Mouse (Mus musculus) urinary bladder, adult 2 months (tissue): ENCODE measurements around the gene Gm14569. TPM values are rescaled to one million over a fixed set of nuclear protein-coding genes. Genes with fewer than 3 reads are reported as not detected.

Experiments
- DNase-seq: peaks from one replicate; pipeline ENCODE4 v3.0.0; 2022; ENCODE audit warnings: low spot score
- polyA plus RNA-seq: library from polyadenylated mRNA; depleted of rRNA; stranded (reverse); fragments of >200 nt; gene quantifications from 2 replicates; pipeline ENCODE4 v1.2.3, GENCODE M21; 2012; rRNA removed

Gm14569 gene
- 0.01 TPM in 1 of 2 replicates, not detected in the other for polyA plus RNA-seq

DNA sequence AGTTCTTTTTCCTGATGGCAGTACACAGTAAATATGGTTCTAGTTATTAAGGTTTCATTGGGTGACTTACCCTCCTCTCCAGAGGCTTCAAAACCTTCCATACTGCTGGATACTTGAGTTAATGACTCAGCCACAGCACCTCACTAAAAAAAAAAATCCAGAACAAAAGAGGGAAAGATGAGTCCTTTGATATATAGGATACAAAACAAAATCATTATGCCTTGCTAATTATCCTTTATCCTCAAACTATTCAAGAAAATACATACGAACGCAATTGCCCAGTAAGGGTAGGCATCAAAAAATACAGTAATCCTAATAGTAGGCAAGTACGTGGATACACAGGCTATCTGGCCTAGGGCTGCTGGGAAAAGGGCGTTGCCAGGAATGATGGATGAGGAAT is at the start of gene Gm14569:
Gene Gm14569 (minus strand): TSS at position 101 of the 400 bp plus-strand sequence.
- DNase-seq, result no peak

DNA sequence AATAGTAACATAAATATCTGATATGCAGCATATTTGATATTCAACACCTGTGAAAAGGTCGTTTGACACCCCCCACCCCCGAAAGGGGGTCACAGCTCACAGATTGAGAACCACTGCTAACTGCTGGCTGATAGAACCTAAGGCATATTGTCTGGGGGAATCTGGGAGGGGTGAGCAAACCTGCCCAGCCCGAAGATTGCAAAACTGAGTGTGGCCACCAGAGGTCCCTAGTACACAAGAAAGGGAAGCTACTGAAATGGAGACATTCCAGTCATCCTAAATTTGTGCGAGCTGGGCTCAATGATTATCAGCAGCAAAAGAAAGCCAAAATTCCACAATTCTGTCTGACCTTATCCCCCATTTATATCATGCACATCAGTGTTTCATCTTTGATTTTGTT is 42.9 kb upstream of the Gm14569 start:
- peak; percentile 41 for DNase-seq

DNA sequence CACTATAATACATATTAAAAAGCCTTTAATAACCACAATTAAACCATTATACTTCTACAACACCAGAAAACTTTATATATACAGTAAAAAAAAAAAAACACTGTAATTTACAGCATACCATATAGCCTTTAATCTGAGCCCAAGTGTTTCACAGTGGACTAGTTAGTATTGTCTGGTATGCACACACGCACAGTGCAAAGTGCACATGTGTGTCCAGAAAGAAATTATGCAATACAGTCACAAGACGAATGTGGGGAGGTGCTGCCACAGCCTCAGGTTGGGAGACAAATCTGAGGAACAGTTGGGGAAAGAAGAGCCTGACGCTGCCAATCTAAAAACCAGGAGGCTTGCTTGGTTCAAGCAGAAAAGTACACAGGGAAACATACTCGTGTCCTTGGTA is 42.1 kb upstream of the Gm14569 start:
- DNase-seq, result no peak

DNA sequence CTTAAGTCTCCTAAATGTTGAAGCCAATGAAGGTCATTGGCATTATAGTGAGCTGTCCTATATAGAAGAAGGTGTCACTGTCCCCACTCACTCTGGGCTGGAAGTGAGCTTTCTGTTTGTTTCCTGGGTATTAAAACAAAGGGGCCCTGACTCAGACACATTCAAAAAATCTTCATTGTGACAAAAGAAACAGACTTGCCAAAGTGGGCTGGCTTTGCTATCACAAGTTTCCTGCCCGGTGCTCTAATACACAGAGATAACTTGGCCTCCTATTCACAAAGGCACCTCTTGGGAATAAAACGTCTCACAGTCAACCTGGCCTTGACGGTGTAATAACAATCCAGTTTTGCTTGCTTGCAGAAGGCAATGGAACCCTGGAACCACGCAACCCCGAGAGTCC is 38.6 kb upstream of the Gm14569 start:
- no peak for DNase-seq

DNA sequence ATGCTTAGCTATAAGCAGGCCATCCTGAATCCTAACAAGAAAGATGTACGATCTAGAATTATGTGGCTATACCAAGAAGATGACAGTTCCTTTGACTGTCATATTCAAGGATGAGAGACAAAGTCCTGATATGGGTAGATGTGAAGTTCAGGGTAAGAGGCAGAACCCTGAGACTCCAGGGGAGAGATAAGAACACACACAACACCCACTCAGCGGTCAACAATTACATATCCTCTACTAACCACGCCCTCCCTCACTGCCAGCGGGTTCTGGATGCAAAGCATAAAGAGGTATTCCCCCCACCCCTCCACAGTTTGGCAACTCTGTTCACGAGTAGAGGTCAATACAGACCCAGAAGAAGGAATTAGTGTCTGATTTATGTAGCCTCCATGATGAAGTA is 32.1 kb upstream of the Gm14569 start:
- no peak for DNase-seq

DNA sequence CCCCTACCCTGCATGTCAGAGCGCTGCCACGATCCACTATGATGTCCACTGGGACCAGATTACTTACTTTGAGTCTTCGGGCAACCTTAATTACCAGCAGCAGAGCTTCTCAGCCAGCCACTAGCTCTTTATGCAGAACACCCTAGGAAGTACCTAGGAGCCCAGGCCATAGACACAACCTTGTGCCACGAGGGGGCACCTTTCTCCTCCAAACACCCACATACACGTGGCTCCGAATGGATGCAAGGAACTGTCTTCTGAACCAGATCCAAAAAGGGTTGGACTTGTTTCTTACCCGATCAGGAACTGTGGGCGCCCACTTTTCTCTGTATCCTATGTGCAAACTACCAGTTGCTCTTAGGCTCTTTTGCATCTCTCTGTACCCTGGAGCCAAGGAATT is 22.1 kb upstream of the Gm14569 start:
- DNase-seq, result no peak

DNA sequence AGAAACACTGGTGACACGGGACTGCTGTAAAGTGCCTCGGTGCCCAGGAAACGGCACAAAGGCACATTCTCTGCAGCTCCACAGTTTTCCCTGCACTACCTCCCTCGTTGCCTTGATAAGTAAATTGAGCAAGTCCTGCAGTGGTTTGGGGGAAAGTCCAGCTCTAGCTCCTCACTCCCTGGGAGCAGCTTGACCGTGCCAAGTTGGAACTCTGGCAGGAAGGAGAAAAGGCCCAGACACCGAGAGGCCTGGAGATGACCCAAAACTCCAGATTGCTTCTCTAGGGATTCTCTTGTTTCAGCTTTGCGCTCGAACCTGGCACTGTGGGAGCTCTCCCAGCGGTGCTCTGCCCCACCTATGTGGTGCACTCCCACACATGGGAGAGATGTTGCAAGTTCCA is 21.6 kb upstream of the Gm14569 start:
- DNase-seq, result no peak

DNA sequence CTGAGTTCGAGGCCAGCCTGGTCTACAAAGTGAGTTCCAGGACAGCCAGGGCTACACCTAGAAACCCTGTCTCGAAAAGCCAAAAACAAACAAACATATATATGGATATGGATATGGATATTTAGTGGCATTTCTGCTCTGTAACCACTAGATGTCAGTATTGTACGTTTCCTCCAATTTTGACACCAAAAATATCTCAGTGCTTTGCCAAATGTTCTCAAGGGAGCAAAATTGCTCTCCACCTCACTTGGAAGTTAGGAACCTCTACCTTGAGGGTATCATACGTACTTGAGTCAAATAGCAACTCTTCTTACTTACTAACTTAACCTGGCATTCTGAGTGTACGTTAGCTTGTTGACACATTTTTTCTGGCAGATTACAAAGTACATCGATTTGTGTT is 15.2 kb upstream of the Gm14569 start:
- no peak for DNase-seq

DNA sequence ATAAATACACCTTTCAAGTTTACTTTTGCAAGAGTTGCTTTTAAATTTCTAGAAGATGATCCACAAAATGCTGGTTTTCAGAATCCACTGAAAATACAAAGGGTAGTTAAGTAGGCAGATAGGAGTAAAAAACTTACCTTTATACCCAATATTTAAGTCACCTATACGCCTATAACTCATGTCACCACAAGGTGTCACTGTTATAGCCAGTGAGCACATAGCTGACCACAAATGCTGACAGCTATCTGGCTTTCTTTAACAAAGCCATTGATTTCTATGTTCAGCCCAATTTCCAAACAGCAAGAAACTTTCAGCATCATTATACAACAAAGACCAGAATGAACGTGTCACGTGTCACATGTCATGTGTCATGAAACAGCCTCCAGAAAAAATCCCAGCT is 2.1 kb downstream of the Gm14569 start:
- DNase-seq, result no peak

DNA sequence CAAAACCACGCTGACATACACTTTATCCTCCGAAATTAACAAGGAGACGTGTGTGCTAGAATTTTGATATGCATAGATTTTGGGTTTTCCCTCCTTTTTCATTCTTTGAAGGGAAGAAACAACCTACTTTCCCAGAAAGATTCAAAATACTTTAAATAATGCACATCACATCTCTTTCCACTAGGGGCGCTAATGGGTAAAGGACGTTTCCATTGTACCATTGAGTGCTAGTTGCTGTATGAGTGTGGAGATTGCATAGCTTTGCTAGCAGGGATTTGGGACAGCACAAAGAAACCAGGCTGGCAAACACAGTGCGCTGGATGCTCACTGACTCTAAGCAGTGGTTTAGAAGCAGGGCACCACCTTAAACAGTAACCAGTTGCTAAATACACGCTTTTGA is 3.6 kb downstream of the Gm14569 start:
- DNase-seq, result no peak

DNA sequence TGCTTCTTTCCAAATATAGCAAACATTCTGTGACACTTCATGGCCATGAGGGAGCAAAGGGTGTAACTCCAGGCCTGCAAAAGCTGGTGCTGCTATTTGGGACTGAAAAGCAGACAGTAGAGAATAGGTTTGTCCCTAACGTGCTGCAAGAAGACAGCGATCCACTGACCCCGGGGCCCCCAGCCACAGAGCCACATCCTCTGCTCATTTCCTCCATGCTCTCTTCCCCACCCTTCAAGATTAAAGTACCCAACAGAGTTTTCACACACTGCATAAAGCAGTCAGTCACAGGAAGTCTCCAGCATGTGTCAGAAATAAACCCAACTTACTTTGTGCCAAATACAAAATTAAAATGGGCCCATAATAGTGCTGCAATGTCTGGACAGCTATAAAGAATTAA is 16.8 kb downstream of the Gm14569 start:
- no peak for DNase-seq

DNA sequence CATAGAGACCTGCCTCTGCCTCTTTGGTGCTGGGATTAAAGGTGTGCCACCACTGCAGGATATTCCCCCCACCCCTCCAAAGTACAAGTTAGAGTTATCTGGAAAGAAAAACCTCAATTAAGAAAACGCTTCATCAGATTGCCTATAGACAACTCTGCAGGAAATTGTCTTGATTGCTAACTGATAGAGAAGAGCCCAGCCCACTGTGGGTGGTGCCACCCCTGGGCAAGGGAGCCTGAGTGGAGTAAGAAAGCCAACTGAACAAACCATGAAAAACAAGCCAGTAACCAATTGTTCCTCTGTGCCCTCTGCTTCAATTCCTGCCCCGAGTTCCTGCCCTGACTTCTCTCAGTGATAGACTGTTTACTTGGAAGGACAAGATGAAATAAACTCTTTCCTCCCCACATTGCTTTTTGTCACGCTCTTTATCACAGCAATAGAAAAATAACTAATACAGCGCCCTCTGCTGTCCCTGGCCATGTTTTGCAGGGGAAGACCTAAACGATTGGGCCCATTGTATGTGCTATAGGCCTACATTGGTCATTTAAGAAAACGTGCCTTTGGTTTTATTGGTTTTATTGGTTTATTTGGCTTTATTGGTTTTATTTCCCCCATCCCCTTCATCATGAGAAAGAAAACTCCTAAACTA is 17.4 kb downstream of the Gm14569 start:
- no peak for DNase-seq

DNA sequence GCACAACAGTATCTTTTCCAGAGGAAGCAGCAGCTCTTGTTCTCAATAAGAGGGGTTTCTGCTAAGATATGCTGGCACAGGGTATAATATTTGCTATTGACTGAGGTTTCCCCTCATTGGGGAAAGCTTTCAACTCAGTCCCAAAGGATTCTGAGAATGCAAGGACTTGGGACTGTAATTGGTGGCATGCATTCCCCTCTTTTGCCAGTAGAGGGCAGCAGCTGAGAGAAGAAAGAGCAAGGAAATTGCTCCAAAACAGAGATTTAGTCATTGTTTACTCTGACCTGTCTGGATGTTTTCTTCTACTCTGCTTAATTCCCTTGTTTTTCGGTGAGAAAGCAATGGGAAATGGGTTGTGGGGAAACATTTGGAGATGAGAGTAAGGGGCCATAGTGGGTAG is 35.6 kb downstream of the Gm14569 start:
- no peak for DNase-seq

DNA sequence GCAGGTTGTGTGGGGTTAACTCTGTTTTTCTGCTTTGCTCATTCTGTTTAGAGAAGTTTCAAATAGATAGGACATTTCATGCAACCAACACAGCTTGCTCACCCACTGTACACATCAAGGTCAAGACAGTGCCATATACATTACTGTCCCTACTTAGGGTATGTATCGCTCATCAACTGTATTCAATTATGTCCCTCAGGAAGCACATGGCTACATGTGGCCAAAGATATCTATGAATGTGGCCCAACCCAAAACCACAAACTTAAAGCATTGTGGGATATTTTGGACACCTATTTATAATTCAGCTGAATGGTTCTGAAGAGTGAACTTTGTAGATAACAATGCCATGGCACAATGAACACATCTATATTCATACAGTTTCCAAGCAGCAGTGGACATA is 53.7 kb downstream of the Gm14569 start:
- no peak for DNase-seq

DNA sequence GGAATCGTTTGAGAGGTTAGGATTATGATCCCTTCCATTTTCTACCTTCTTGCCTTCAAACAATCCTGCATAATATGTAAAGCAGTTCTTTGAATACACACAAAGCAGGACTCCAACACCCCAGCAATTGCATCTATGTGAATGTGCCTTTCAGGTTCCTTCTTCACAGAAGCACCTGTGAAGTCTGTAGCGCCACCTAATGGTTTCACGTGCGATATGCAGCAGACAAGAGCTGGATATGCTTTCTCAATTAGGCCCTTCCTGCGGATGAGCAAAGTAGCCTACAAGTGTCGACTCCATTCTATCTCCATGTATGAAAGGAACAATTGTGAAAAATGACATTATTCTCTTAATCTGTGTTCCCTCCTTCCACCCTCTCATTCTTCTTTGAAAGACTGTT is 56.6 kb downstream of the Gm14569 start:
- DNase-seq, result no peak

DNA sequence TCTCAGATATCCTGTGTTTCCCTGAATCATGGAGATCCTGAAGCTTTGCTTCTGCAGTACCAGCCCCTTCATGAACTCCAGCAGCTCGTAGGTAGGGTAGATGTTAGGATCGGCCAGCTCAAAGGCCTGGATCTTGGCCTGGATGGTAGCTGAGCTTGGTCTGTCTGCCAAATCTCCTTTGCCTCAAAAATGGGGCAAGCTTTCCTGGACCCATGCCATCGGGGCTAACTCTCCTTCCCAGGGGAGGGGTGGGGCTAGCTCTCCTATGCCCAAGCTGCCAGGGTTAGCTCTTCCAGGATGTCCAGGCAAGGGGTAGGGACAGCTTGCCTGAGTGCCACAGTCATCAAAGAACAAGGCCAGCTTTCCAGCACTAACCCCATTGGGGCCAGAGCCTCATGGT is 72.5 kb downstream of the Gm14569 start:
- DNase-seq, result no peak

DNA sequence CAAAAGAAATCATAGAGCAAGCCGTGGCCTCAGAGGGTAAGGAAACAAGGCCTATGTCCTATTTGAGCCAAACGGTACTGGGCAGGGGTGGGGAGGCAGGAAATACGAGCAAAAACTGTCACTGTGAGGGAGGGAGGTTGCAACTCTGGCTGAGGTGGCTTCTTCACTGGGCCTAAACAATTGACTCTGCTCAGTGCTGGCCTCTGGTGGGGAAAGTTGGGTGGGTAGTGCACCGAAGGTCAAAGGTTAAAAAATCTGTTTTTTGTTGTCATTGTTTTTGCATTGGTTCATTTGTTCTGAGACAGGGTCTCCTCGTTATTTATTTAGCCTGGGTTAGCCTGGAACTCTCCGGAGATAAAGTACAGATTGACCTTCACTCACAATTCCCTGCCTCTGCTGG is 89.3 kb downstream of the Gm14569 start:
- DNase-seq, result no peak

DNA sequence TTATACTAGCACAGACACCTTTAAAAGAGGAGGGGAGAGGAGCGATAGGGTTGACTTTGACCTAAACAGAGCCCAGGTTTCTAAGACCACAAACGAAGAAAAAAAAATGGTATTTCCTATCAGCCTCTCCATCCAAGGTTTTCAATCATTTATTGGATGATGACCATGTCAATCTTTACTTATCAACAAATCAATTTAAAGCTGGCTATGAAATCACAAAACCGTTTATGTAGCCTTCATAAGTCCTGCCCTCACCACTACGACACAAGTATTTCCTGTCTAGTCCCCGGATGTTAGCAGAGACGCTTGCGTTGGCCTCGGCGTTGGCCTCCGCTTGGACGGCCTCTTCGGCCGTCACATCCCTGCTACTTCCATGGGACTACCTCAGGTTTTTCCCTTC is 90.7 kb downstream of the Gm14569 start, which contains the start of gene Gm6268:
Gene Gm6268 (plus strand): TSS at position 301 of the 400 bp plus-strand sequence.
- no peak for DNase-seq

DNA sequence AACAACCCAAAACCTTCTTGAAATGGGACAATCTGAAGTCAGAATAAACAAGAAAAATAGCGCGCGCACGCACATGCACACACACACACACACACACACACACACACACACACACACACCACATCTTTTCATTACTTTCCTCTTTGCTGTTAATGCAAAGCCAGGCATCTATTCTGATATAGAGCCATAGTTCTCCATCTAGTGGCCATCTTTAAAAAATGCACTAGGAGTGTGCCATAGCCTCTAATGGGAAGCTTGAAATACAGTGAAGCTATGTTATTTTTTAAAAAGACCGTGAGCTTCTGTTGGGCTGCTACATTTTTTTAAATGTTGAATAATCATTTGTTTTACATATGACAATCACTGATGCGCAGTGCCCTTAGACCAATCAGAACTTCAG is 98.4 kb downstream of the Gm14569 start:
- DNase-seq, result no peak

DNA sequence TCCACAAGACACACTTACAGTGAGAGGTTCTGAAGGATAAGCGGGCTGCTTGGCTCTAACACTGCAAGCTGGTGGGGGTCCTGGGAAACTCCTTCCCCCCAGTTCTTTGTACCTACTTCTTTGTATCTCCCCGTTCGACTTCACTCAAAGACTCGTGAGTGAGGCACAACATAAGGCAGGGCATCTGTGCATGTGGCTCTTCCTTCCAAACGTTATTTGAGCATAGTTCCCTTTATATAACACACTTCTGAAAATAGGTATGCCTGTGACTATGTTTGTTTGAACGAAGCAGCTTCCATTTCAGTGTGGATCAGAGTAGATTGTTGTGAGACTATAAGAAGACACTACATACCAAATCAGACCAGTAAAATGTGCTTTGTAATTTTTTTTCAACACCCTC is 99.0 kb downstream of the Gm14569 start:
- no peak for DNase-seq

DNA sequence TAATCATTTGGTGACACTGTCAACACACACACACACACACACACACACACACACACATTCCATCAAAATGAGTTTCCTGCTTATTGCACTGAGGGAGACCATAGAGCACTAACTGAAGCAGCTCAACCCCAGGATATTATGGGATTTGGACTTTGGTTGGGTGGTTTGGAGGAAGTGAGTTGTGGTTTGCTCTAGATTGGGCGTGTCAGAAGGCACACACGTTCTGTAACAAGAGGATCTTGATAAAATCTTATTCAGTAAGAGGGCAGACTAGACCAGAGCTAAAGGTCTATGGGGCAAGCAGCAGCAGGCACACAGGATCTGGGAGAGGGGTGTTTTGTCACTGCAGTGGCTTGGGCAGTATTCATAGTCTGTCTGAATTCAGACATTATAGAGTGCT is 101.1 kb downstream of the Gm14569 start:
- DNase-seq, result no peak

DNA sequence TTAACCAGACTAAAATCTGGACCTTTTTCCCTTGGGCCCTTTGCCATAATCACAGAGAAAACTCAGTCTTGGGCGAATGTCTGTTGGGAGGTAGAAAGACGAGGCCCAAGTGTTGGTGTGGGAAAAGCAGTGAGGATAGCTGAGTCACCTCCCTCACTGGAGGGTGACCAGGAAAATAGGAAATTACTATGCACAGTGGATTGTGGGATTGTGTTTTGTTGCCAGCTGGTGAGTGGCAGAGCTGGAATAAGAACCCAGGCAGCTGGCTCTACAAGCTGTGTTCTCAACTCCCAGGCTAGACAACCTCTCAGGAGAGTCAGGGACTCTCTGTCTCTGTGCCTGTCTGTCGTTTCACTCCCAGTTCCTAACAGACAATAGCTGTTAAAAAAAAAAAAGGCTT is 101.7 kb downstream of the Gm14569 start:
- DNase-seq, result no peak

DNA sequence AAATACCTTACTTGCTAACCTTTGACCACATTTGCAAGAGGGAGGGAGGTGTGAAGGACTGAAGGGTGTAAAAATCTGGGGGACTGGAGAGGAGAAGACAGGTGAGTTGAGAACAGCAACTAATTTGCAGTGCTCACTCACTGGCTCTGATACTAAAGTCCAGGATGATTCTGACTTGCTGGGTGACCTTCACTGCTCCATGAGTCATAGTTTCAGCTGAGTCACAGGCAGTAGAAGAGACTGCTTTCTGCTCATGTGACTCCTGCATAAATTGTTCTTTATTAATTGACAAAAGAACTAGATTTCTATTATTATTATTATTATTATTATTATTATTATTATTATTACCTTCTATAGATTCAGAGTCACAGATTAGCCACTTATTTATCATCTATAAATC is 106.3 kb downstream of the Gm14569 start:
- DNase-seq, result no peak
